Mouse (Mus musculus) right cerebral cortex, postnatal 36 days (tissue): Measurements from ENCODE around the gene Map9.
"Not testable (repeated sequence)": the region's sequence is repeated elsewhere in the genome, so short reads cannot be mapped to it uniquely, and the experiment has no call there.

ENCODE experiments used
- DNase-seq, 2 experiments: peaks; one replicate each; pipeline ENCODE4 v3.0.0; 2022; ENCODE audit warnings: low spot score in 2 of 2, mixed read lengths in 1 of 2

The Map9 gene

DNA sequence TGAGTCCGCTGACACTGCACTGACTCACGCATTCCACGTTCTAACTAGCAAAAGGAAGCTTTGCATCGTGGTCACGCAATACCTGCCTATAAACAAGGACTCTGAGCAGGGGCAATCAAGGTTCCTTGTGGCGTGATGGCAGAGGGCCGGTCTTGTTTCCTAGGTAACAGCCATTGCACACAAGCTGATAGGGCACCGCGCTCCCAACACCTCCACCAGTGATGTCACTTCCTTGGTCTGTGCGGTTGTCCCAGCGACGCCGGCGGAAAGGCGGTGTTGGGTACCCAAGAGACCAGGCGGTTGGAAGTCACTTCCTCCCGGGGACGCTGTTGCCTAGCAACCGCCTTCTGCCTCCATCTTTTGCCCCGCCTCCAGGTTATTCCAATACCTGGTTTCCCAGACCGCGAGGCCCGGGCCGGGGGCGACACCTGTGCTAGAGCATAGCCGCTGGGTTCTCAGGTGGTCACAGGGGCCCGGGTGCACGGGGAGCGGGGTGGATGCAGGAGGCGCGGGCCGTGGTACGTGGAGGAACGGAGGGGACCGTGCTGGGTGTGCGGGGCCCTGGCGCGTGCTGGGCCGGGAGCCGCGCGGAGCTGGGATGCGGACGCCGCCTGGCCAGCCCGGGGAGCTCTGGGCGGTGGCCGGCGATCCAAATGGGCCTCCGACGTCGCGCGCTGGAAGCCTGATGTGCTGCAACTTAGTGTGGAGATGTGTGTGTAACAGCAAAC is at the start of gene Map9:
Map9 (plus strand) TSS at position 248 of the 728 bp plus-strand sequence.
- DNase-seq, result peak; percentile 99 to 100

DNA sequence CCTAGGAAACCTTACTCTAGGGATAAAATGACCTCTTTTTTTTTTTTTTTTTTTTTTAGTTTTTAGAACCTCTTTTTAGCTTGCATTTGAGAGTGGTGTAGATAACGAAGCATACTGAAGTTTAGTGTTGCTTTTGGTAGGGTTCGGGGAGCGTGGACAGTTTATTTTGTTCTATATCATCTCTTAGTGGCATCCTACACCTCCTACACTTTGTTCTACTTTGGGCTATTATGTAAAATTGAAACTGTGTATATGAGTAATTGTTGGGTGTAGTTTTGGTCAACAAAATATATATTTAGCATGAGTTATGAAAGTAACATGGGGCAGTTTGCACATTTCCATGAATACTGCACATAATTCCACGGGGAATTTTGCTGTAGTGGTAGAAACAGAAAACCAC is 42.1 kb upstream of the Map9 start:
- no peak for DNase-seq

DNA sequence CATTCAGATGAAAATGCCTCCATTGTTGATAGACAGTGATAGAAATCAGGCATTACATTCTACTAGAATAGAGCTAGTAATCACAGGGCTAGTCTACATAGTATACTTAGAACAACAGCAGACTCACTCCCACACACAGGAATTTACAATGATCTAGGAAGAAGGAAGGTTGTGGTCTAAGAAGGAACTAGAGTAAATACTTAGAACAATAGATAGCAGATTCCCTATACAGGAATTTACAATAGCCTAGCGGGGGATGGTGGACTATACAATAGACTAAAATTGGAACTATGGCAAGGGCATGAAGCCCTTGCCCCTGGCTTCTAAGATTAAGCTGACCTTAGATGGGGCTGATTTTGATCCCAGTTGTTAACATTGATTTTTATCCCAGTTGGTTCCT is 31.1 kb upstream of the Map9 start:
- not testable (repeated sequence) for DNase-seq

DNA sequence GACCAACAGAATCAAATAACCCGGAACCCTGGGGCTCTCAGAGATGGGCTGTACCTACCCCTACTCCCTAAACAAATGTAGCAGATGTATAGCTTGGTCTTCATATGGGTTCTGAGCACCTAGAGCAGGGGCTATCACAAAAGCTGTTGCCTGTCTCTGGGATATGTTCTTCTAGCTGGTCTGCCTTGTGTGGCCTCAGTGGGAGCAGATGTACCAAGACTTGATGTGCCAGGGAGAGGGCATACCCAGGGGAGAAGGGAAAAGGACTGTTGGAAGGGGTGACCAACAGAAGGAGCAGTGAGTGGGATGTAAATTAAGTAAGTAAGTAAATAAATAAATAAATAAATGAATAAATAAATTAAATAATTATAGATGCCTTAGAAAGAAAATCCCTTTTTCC is 25.8 kb upstream of the Map9 start:
- DNase-seq, result no peak

DNA sequence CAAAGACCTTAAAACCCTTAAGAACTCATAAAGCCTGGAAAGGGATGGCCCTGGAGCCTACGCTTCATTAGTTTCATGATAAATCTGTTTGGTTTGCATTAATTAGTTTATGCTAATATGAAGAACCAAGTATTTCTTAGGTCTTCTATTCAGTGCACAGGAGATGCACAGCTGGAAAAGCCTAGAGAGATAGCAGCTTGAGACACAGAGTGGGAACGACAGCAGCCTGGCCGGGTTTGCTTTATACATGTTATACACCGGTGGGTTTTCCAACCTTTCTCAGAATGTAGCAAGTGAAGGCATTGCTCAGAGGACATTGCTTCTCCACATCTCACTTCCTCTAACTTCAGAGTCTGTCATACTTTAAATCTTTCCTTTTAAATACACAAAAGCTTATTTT is 25.3 kb upstream of the Map9 start:
- DNase-seq, result no peak

DNA sequence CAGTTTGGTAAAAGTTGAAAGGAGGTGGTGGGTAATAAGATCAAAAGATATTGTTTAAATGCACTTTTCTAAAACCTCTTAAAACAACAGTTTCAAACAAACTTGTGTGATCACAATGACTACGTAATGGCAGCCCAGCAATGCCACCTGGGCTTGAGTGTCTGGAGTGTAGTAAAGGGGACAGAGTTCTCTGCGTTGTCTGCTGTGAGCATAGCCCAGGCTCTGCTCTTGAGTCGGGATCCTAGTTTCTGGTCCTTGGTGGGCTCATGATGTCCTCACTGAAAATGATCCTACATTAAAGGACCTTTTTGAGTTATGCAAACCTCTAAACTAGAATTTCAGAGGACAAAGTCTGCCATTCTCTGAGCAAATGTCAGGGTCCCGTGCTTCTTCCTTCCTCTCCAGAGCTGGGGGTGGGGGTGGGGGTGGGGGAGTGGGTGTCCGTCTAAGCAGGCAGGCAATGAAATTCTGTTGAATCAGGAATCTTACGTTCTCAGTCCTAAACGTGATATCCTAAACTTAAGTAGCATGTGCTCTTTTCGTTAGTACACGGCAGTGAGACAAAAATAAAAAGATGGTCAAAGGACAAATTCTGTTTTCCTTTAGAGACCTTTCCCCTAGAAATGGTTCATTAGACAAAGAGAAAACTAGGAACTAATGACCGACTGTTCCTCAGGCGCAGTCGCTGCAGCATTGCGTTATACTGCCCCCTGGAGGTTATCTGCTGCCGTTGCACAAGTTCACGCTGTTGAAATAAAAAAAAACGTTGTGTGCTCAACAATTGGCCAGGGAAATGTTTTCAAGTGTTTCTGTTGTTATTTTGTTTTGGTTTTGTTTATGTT is 24.5 kb upstream of the Map9 start:
- DNase-seq, result no peak

DNA sequence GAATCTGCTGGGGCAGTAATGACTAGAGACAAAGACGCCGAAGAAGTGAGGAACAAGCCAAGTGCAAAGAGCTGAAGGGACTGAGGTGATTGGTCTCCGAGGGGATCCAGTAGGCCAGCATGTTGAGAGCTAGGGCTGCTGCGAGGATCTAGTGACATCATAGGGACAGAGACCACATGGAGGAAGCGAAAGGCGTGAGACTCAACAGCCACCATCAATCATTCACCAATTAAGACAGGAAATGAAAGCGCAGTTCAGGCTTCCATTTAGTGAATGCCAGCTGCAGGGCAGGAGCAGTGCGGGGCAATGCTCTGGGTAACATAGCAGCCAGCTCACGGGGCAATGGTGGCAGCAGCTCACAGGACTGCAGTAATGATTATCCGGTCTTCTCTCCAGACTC is 17.7 kb upstream of the Map9 start:
- no peak for DNase-seq

DNA sequence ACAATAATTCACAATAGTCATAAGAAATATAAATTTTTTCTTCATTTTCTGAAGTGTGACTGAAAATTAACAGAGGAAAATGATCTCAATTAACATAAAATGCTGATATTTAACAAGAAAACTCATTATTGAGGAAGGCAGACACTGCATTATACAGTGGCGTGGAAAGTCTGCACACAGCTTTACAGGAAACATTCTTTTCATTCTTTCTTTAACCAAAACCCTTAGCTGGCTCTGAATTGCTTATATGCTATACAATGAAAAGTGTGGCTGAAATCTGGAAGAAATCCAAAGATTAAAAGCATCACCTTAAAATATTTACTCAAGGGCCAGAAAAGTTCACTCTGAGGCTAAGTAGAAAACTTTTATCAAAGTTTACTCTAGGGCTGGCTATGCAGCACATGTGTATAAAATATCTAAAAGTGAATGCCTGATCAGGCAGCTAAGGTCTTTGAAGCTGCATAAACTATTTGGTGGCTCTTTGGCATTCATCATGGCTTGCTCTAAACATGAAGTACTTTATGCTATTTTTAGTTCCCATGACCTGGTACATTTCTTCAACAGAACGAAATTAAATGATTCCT is 9.5 kb upstream of the Map9 start:
- no peak for DNase-seq

DNA sequence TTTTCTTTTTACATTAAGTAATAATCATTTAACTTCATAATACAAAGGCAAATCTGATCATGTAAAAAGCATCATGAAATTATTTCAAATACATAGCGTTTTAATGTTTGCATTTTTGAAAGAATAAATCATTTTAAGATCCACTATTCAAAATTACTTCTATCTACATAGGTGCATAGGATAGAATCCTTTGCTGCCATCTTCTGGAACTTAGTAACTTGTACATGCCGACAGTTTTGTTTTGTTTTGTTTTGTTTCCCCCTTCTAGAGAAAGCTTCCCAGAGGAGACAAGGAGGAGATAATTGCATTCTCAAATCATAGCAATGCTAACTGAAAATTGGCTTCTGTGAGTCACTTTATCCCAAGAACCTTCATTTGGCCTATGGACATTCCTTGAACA is 7.5 kb upstream of the Map9 start:
- no peak for DNase-seq

DNA sequence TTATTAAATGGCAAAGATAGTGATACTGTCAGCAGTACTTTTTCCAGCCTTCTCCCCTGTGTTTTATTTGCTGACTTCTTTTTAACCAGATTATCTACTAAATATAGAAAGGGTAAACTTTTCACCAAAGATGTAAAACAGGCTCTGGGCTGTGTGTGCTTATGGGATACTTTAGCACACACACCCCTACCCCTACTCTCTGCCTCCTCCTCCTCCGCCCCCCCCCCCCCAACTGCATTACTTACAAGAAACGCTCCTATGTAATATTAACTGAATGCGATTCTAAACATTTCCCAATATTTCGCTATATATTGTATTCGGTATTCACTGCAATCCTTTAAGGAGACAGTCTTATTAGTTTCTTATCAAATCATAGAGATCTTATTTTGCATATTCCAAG is 504 bp upstream of the Map9 start:
- DNase-seq, result no peak

DNA sequence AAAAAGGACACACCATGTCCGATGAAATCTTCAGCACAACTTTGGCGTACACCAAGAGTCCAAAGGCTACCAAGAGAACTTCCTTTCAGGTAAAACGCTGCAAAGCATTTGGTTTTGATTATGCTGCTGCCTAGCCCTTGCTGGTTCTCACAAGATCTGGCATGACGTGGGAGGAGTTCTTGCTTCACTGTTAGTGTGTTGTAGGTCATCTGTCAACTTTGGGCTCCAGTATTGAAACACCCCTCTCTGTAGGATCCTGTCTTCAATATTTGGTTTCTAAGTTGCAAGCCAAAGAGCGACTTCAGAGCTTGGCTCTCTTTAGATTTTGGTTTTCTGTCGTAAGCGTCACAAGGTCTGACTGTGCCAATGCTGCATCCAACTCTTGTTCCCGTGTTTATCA is 1.2 kb downstream of the Map9 start:
- no peak for DNase-seq

DNA sequence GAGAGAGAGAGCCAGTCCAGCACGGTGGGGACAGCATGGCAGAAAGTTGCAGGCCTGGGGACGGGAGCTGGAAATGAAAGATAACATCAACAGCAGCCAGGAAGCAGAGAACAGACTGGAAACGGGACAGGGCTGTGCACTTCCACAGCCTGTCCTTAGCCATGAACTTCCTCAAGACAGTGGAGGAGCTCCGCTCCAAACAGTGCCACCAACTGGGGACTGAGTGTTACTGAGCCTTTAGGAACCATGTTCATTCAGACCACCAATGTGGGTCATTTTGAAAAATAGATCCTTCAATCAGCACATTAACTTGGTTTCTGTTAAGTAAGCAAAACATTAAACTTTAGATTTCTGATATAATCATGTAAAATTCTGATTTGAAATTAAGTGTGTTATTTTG is 4.6 kb downstream of the Map9 start:
- DNase-seq, result no peak

DNA sequence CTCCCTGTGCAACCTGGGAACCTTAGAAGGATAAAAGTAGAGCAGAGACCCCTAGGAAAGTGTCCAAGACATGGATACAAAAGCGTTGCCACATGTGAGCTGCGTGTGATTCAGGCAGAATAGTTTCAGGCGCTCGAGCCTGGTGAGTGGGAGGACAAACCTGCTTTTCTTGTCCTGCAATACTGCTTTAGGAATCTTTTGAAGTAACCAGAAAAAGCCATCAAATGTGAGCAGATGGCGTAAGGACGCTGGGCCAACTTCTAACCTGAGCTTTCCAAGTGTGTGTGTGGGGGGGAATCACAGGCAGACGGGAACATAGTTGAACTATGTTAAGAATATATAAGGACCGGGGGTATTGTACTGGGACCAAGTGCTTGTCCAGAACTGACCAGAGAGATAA is 6.7 kb downstream of the Map9 start:
- DNase-seq, result peak; percentile 58 to 82

DNA sequence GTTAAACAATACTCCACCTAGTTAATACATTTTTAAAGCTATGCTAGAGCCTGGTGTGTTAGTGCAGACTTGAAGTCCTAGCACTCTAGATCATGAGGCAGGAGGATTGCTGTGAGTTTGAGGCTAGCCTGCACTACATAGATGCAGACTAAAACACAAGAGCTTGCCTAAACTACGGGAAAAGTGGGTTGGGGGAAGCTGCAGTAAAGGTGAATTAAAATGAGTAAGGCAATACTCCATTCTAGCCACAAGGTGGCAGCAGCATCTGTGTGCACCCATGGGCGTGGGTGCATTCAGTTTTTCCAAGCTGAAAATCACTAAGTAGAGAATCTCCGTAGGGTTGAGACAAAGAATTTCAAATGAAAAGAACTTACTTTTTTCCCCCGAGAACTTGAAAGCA is 7.1 kb downstream of the Map9 start:
- no peak for DNase-seq

DNA sequence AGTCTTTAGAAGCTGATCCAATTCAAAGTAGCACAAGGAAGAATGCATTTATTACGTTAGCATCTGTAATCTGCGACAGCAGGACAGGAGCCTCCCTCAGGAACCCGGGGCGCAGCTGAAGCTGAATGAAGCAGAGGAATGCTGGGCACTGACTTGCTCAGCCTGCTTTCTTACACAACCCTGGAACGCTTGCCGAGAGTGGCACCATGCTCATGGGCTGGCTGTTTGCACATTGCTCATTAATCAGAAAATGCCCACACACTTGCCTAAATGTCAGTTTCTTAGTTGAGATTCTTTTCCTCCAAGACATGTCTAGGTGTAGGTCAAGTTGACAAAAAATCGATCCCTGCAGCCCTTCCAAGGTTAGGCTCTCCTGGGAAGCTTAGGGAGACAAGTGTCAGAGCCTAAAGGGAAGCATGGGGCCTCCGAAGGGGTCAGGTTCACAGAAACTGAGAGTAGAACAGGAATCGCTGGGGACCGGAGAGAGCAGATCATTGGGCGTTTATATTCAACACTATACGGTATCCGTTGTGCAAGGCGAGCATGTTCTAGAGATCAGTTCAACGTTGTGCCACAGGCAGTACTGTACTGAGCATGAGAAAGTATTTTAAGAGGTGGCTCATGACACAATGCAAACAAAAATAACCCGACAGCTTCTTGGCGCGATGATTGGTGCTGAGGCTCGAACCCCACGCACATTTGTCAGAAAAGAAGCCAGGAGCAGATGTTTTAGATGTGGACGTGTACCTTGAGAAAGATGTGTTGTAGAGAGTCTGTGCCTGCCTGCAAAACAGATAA is 11.4 kb downstream of the Map9 start:
- peak; percentile 49 to 83 for DNase-seq

DNA sequence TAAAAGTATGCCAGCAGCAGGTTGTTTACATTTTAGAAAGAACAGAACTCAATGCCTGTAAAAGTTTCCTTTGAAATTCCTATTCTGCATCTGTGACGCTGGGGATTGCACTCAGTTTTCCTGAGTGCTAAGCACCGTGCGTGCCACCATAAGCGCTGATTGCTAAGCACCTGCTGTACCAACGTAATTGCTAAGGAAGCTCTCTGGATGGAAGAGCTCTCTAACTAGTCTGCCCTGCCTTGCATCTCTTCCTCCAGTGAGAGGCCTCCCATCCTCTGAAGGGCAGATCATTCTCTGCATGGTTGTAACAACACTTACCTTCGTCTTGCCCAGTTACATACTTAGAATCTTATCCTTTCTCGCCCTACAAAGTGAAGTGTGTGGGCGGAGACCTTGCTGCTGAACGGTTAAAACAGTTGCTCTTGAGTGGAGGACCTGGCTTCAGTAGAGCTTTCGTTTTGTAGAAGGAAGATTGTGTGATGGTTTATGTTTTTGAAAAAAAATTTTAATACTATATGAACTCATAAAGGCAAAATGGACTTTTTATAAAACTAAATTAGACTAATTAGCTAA is 12.7 kb downstream of the Map9 start:
- no peak for DNase-seq

DNA sequence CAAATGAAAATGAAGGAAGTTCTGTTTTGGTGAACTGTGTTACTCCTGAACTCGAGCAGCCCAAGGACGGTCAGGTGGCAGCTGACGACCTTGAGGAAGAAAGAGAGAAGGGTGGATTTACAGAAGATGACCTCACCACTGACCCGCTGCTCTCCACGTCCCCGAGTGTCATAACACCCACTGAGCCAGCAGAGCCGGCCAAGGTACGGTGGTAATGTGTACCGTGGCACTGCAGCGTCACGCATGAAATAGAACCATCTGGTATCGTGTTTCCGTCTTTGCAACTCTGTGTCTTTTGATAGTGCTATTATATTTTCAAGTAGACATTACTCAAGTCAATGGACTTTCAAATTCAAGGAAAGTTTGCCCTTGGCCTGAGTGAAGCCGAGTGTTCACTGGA is 19.1 kb downstream of the Map9 start:
- DNase-seq, result no peak

DNA sequence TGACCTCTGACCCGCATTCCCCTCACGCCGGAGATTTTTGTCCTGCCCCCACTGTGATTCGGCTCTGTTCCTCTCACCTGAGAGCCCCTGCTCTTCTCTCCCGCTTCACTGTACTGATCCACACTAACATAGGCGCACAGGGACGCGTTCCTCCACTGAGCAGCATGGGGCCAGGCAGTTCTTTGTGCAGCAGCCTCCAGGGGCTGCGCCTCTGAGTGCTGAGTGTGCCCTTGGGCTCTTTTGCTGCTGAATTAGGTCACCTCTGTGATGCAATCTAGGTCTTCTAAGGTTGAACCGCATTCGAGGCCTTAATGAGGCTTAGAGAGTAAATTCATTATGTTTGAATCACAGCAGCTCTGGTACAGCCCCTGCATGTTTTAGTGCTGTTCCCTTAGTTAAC is 24.5 kb downstream of the Map9 start:
- no peak for DNase-seq

DNA sequence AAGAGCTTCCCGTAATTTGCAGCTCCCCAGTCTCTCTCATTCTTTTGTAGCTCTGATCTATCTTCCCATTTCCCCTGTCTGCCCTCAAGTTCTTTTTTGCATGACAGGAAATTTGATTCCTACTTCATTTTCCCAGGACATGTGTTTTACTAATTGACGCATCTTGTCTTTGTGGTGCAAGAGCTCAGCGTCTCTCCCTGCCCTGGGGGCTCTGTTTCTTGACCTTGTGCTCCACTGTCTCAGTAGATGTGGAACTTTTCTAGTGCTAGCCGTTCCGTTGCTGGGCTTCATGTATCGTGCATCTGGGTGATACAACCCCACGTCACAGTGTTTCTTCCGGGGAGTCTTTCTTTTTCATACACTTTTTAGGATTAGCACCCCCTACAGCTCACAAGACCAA is 27.2 kb downstream of the Map9 start:
- DNase-seq, result no peak

DNA sequence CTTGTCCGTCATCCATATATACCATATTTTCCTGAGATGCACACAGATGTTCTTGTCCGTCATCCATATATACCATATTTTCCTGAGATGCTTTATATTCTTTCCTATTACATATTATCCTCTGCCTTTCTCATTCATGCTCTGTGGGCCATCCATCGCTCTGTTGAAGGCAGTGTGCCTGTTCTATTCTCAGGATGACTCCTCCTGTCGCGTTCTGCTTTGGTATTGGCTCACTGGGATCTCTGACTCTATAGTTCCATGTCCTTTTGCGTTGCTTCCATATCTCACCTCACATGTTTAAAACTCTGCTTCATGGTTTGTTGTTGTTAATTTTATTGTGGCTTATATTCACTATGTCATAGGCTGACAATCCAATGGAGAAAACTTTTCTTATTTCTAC is 48.0 kb downstream of the Map9 start:
- DNase-seq, result no peak

DNA sequence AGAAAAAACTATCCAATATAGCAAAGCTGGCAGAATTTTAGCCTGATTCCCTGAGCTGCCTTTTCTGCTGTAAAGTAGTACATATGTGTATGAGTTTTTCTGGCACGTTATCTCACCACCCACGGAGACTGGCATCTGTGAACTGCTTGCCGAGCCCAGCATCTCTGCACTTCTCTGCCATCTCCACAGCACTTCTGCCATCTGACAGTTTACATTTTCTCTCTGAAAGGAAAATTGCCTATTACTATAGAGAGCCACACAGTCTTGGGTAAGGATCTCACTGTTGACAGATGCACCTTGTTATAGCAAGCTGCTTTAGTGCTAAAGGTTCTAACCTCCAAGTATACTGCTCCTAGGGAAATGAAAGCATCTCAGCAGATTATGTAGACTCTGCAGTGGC is 48.5 kb downstream of the Map9 start:
- peak; percentile 59 to 77 for DNase-seq

DNA sequence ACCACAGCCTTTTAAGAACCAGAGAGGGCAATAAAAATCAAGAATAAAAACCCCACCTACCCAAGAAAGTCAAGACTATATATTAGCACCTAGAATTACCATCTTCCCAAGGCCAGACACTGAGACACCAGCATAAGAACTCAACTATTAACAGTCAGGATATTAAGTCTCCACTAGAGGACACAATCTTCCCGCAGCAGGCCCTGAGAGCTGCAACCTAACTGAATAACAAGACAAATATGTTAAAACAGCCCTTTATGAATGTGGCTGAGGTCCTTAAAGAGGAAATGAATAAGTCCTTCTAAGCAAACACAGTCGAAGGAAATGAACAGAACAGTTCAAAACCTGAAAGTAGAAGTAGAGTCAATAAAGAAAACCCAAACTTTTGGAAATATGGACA is 49.6 kb downstream of the Map9 start:
- no peak for DNase-seq
